Comparison of ENCODE assay signal across 10 mouse cellular contexts in the genomic region with DNA sequence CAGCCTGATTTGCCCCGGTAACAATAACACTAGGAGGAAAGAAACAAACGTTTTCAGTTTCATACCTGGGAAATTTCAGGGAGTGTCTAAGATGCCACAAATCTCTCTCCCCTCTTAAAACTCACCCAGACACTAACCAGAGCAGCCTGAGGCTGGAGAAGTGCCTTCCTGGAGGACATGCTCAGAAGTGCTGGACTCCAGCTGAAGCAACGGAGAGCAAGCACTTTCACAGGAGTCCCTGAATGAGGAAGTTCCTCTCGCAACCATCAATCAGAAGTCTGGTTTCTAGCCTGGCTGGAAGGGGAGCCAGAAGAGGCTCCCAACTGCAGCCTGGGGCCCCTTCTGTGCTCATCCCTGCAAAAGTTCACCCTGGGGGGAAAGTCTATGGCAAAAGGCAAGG.
DNase-seq lines count a peak whose midpoint lies in the region; ATAC-seq and TF ChIP-seq lines count a peak whose summit lies in the region.
"Had no signal": no experiment of that assay in that cellular context is flagged by ENCODE, and none has a peak within 500 bp of the region (broad histone marks: within the 10 kb centered on the region; RNA-seq: fewer than 3 reads in every experiment).

No protein-coding gene starts in this region.

- no peak overlapping the region for H3K9ac ChIP-seq in kidney, embryonic 15.5 days
- H3K9ac ChIP-seq in intestine, embryonic 14.5 days (ENCODE audit: low read length), result no peak overlapping the region
- H3K9ac ChIP-seq in neural tube, embryonic 12.5 days, result no peak overlapping the region

- no peak for DNase-seq in kidney, postnatal 10 days
- peak; percentile 74 for DNase-seq in intestine, embryonic 14.5 days (ENCODE audit: low spot score)
- no peak for DNase-seq in frontal cortex, adult 2 months (ENCODE audit: extremely low spot score in 1 of 2, low spot score in 1 of 2)
- no peak for DNase-seq in thymus, postnatal 36 days
- DNase-seq: cerebellum, adult 9-11 months; gastrocnemius, postnatal 14 days had no signal

- peaks cover 65% of the 10 kb centered on the region for H3K4me1 ChIP-seq in kidney, embryonic 15.5 days
- H3K4me1 ChIP-seq in bone marrow, adult 2 months (ENCODE audit: control insufficient read depth, insufficient read depth, low read length), result no peaks in the 10 kb centered on the region
- peaks cover 54% of the 10 kb centered on the region for H3K4me1 ChIP-seq in intestine, embryonic 14.5 days (replicated peaks; ENCODE audit: control insufficient read depth, insufficient read depth, low read length)
- peaks cover 53% of the 10 kb centered on the region for H3K4me1 ChIP-seq in neural tube, embryonic 12.5 days

- H3K27ac ChIP-seq in kidney, embryonic 15.5 days, result peak overlapping the region; percentile 60; the same call in 1 of the 2 replicates
- H3K27ac ChIP-seq in bone marrow, adult 2 months (ENCODE audit: control insufficient read depth, insufficient read depth, low read depth, low read length, poor library complexity), result no peak overlapping the region
- peak overlapping the region; percentile 67; the same call in 1 of the 2 replicates for H3K27ac ChIP-seq in intestine, embryonic 14.5 days (ENCODE audit: low read depth)
- H3K27ac ChIP-seq in neural tube, embryonic 12.5 days, result no peak overlapping the region

- WGBS in kidney, embryonic 15.5 days, result 16% methylated on average over 4 of the region's 4 CpGs
- 6% methylated on average over 4 of the region's 4 CpGs for WGBS in bone marrow, adult 2 months
- WGBS in intestine, embryonic 14.5 days, result 17% methylated on average over 4 of the region's 4 CpGs
- 29% methylated on average over 4 of the region's 4 CpGs for WGBS in neural tube, embryonic 12.5 days

- no peaks in the 10 kb centered on the region for H3K36me3 ChIP-seq in kidney, embryonic 15.5 days
- H3K36me3 ChIP-seq in intestine, embryonic 14.5 days (ENCODE audit: control insufficient read depth, insufficient read depth, low read length), result no peaks in the 10 kb centered on the region
- no peaks in the 10 kb centered on the region for H3K36me3 ChIP-seq in neural tube, embryonic 12.5 days

- H3K4me2 ChIP-seq in kidney, embryonic 15.5 days, result no peak overlapping the region
- no peak overlapping the region for H3K4me2 ChIP-seq in intestine, embryonic 14.5 days (ENCODE audit: low read length)
- H3K4me2 ChIP-seq in neural tube, embryonic 12.5 days (replicated peaks), result peak overlapping the region; percentile 16; the same call in 1 of the 2 replicates

- no peak overlapping the region for H3K4me3 ChIP-seq in kidney, embryonic 15.5 days (replicated peaks)
- H3K4me3 ChIP-seq in bone marrow, adult 2 months (replicated peaks; ENCODE audit: control insufficient read depth, low read depth, low read length), result peak overlapping the region; percentile 40
- no peak overlapping the region for H3K4me3 ChIP-seq in intestine, embryonic 14.5 days (ENCODE audit: low read depth, low read length)
- H3K4me3 ChIP-seq in neural tube, embryonic 12.5 days, result no peak overlapping the region

- H3K9me3 ChIP-seq in kidney, embryonic 15.5 days (replicated peaks), result no peaks in the 10 kb centered on the region
- no peaks in the 10 kb centered on the region for H3K9me3 ChIP-seq in intestine, embryonic 14.5 days (ENCODE audit: control insufficient read depth, low read length)
- H3K9me3 ChIP-seq in neural tube, embryonic 12.5 days, result no peaks in the 10 kb centered on the region

- TF ChIP-seq POLR2A in bone marrow, adult 2 months (IDR thresholded peaks at IDR 0.05; ENCODE audit: borderline replicate concordance, control insufficient read depth, low read depth, low read length), result no peak

- H3K27me3 ChIP-seq in kidney, embryonic 15.5 days, result no peaks in the 10 kb centered on the region
- no peaks in the 10 kb centered on the region for H3K27me3 ChIP-seq in intestine, embryonic 14.5 days (replicated peaks; ENCODE audit: control insufficient read depth, insufficient read depth, low read length)
- no peaks in the 10 kb centered on the region for H3K27me3 ChIP-seq in neural tube, embryonic 12.5 days (replicated peaks)
- H3K27me3 ChIP-seq: Patski had no signal

- no peak for TF ChIP-seq CTCF in bone marrow, adult 2 months (IDR thresholded peaks at IDR 0.05; ENCODE audit: control insufficient read depth, insufficient read depth, low read length)

- no peak for ATAC-seq in kidney, embryonic 15.5 days (replicated peaks; ENCODE audit: low FRiP score)
- ATAC-seq in intestine, embryonic 14.5 days (replicated peaks; ENCODE audit: low FRiP score, low TSS enrichment, low read depth), result peak; percentile 79
- ATAC-seq in neural tube, embryonic 12.5 days (ENCODE audit: low FRiP score, low read depth), result no peak
- ATAC-seq: Patski had no signal

Comparison
In these comparisons a context has a peak if more than half of its experiments do, and no peak if none do; other contexts are left out.
1. H3K27ac ChIP-seq: peak in kidney, embryonic 15.5 days (single experiment) and intestine, embryonic 14.5 days (single experiment); none in bone marrow, adult 2 months (single experiment) and neural tube, embryonic 12.5 days (single experiment).